Mouse (Mus musculus) liver (tissue): ENCODE measurements around the gene Gm3250.
"Not testable (repeated sequence)": the region's sequence is repeated elsewhere in the genome, so short reads cannot be mapped to it uniquely, and the experiment has no call there.

ENCODE experiments used
- DNase-seq: peaks from one replicate; pipeline ENCODE4 v3.0.0-alpha.2; 2020; ENCODE audit warnings: mixed read lengths

Gene Gm3250

GRCm38 (mm10) chr10:77750686-77751085, 31.7 kb downstream of the Gm3250 start:
- DNase-seq, result not testable (repeated sequence)

DNA sequence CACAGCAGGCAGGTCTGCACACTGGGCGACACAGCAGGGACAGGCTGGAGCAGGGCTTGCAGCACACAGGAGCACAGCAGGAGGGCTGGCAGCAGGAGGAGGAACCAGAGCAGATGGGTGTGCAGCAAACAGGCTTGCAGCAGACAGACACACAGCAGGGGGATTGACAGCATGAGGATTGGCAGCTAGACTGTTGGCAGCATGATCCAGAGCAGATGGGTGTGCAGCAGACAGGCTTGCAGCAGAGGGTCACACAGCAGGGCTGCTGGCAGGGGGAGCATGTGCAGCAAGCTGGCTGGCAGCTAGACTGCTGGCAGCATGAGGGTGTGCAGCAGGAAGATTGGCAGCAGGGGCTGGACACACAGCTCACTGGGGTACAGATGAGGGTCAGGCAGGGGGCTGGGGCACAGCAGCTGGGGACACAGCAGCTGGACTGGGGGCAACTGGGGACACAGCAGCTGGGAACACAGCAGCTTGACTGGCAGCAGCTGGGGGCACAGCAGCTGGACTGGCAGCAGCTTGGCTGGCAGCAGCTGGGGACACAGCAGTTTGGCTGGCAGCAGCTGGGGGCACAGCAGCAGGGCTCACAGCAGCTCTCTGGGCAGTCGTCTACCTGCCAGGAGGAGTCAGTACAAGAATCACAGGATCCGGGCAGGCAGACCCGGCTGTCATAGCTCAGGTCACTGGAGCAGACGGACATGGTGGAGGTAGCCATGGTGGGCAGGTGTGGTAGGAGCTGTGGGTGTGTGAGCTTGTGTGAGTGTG, 40.2 kb downstream of the Gm3250 start, which contains the start of gene Gm18596:
Gene Gm18596, minus strand, starts transcription at position 715 of the 765 bp plus-strand sequence.
- not testable (repeated sequence) for DNase-seq

DNA sequence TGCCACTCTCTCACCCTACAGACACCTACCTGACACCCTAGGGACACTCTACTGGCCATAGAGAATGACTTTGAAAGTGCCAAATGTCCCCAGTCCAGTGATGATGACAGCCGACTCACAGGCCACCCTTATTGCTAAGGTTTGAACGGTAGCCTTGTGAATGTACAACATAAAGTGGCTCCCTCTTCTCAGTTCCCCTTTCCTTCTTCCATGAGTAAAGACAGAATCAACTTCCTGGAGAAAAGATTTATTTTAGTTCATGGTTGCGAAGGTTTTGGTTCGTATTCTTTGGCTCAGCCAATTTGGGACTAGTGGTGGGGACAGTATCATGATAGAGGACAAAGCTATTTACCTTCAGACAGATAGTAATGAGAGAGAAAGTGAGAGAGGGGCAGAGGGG, 43.4 kb downstream of the Gm3250 start:
- DNase-seq, result no peak

- DNase-seq, result no peak
Measured at GRCm38 (mm10) chr10:77735928-77736327, 46.4 kb downstream of the Gm3250 start.
